Mouse (Mus musculus): ENCODE results near the gene Fam149a.

The Fam149a gene

GRCm38 (mm10) chr8:45381963-45382347 is at the start of gene Fam149a:
Gene Fam149a (minus strand): TSS chr8:45382291.
- ChIA-PET POLR2A (no interaction called here), CTCF (interaction anchor here in 3 of 4 experiments (0.6 to 2.4 kb wide), 3 partner anchors 37 to 552 kb away, joined by 3 to 7 read pairs (median 3); partner anchors contain the start of gene Ccdc110 (in 1 of the 3))

GRCm38 (mm10) chr8:45420151-45420550 is 38.1 kb upstream of the Fam149a start:
- ChIA-PET POLR2A (interaction anchor here in 1 of 4 experiments (0.6 kb wide), 1 partner anchor 13 kb away, joined by 6 read pairs; no protein-coding TSS in a partner anchor), CTCF (no interaction called here)

DNA sequence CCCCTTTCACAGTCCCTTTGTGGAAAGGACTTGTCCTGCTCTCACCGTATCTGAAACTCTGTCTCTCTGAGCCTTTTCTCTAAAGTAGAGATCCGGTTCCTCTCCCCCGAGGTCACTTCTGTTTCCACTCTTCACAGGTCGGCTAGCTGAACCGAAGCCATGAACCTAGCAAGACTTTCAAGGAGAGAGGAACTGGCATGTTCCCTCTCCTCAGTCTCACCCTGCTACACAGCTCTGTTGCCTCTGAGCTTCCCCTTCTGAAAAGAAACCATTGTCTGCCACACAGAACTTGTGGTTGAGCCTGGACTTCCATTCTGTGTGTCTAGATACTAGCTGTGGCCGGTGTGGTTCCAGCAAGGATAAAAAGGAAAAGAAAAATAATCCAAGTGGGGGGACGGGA is 32.9 kb upstream of the Fam149a start:
- POLR2A ChIA-PET = no interaction called here

GRCm38 (mm10) chr8:45410882-45411281 is 28.8 kb upstream of the Fam149a start, which contains the start of gene Tlr3:
Gene Tlr3 (minus strand): TSS chr8:45411080.
- ChIA-PET CTCF (no interaction called here), POLR2A (no interaction called here)

More for the DNA sequence above, 32.9 kb upstream of the Fam149a start:
- CTCF ChIA-PET = no interaction called here

GRCm38 (mm10) chr8:45410146-45410880 is 28.2 kb upstream of the Fam149a start:
- POLR2A ChIA-PET = no interaction called here
- CTCF ChIA-PET = interaction anchor here in 1 of 4 experiments (0.6 kb wide), 1 partner anchor 329 kb away, joined by 3 read pairs; no protein-coding TSS in a partner anchor

DNA sequence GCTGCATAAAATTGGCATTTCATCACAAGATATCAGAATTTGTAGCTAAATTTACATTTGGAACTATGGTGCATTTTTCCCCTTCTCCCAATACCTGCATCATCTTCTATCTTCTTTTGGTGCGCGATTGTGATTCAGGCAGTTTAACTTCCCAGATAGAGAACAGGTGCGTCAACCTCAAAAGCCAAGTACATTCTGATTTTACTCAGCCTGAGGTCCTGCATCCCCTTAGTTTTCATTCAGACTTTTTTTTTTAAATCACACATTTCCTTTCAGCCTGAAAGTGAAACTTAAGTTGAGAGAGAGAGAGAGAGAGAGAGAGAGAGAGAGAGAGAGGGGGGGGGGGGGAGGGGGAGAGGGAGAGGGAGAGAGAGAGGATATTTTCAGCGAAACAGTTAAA is 27.6 kb upstream of the Fam149a start:
- CTCF ChIA-PET = no interaction called here
- POLR2A ChIA-PET = no interaction called here

DNA sequence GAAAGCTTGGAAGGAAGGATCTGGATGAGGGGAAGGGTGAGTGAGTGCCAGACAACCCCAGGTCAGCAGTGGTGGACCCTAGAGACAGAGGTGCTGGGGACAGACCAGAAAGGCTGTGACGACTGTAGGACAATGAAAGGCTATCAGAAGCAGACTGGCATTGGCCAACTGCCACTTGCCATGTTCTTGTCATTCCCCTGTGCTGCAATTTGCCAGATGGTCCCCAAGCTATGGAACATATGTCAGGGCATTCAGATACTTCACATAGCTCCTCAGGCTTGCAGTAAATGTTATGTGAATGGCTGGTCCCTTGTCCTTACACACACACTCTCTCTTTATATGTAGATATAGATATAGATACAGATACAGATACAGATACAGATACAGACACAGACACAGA is 1.2 kb upstream of the Fam149a start:
- CTCF ChIA-PET = interaction anchor here in 2 of 4 experiments (0.6 to 2.4 kb wide), 2 partner anchors 29 to 38 kb away, joined by 3 to 7 read pairs; no protein-coding TSS in a partner anchor
- POLR2A ChIA-PET = no interaction called here

DNA sequence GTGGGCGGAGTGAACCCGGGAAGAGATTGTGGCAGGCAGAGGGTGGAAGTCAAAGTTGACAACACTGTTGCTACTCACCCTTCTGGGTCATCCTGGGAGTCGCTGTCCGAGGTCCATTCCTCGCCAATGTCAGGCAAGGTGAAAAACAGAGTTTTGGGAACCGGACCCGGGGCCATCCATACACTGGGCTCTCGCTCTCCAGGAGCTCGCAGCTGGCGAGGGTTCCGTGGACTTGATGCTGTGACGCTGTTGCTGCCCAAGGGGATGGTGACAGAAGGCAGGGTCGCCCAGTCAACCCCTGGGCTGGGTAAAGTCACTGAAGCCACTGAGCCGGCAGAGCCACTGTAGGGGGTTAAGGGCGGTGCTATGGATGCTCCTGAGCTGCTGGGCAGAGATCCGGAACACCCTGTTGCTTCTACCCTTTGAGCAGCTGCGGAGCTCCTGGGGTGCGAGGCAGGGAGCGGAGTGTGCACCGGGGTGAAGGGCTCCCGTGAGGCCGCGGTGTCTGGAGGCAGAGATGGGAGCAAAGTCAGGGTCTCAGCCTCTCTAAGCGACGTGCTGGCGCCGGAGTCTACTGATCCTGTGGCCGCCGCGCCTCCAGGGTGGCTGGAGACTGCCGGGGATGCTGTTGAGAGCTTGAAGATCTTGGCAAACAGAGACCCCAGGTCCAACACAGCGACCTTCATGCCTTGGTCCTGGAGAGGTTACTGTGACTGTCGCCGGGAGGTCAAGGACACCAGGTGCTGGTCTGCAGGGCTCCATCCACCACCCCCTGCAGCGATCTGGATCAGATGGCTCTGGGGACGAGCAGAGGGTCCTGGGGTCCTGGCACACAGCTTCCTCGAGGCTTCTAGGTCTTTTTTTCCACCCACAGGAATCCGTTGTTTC is 772 bp downstream of the Fam149a start:
- CTCF ChIA-PET = interaction anchor here in 2 of 4 experiments (1.1 to 2.4 kb wide), 2 partner anchors 36 to 553 kb away, joined by 3 to 7 read pairs; partner anchors contain the start of gene Ccdc110 (in 1 of the 2)
- POLR2A ChIA-PET = no interaction called here

- ChIA-PET CTCF (interaction anchor here in 1 of 4 experiments (2.4 kb wide), 1 partner anchor 36 kb away, joined by 7 read pairs; no protein-coding TSS in a partner anchor), POLR2A (no interaction called here)
Measured at GRCm38 (mm10) chr8:45380598-45380997, 1.5 kb downstream of the Fam149a start.

DNA sequence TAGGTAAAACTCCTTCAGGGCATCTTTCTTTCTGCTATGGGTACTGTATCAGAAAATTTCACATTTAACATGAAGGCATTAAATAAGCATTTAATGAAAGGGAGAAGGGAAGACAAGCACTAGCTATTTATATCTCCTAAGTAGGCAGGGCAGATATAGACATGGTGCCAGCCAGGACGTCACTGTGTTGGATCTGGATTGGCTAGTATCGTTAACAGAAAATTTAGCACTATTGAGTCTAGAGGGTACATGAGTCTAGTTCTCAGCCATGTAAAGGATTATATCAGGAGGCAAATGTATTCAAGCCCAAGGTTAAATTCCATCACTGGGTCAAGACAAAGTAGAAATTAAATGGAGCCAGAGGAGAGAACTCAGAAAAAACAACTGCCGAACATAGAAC is 8.0 kb downstream of the Fam149a start:
- POLR2A ChIA-PET = no interaction called here
- CTCF ChIA-PET = interaction anchor here in 1 of 4 experiments (1.1 kb wide), 1 partner anchor 29 kb away, joined by 5 read pairs; no protein-coding TSS in a partner anchor

DNA sequence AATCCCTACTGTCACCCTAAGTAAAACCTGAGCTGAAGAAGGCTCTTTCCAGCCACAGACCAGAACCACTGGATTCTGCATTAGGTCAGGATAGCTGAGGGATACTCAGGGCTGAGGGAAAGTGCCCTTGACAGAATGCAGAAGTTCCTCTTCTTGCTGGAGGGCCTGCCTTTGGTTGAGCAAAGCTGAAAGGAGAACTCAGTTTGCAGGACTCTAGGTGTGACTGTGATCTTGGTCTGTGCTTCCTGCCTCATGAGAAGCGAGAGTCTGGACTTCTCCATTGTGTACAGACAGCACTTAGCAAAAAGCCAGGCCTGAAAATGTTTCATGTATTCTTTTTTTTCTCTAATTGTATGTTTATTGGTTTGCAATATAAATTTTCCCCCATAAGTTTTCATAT is 14.9 kb downstream of the Fam149a start:
- POLR2A ChIA-PET = interaction anchor here in 1 of 4 experiments (0.7 kb wide), 1 partner anchor 22 kb away, joined by 3 read pairs; no protein-coding TSS in a partner anchor
- CTCF ChIA-PET = interaction anchor here in 3 of 4 experiments (0.6 to 1.2 kb wide), 3 partner anchors 10 to 22 kb away, joined by 3 to 6 read pairs (median 3); no protein-coding TSS in a partner anchor

DNA sequence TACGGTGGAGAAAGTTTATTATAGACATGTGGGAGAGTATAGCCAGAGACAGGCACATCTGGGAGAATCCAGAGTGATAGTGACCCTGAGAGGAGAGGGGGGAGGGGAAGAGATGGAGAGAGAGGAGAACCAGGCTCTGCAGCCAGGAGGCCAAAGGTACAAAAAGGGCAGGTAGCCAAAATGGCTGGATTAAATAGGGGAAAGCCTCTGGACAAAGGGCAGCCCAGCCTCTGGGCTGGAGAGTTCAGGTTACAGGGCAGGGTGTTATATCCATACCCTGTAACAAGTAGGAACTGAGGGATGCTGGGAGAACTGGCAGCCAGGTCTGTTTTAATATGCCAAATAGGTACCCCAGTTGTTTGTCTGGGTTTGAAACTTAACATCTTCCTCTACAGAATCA is 18.9 kb downstream of the Fam149a start:
- POLR2A ChIA-PET = no interaction called here
- CTCF ChIA-PET = interaction anchor here in 2 of 4 experiments (1.1 kb wide), 2 partner anchors 18 to 19 kb away, joined by 3 to 5 read pairs; no protein-coding TSS in a partner anchor

DNA sequence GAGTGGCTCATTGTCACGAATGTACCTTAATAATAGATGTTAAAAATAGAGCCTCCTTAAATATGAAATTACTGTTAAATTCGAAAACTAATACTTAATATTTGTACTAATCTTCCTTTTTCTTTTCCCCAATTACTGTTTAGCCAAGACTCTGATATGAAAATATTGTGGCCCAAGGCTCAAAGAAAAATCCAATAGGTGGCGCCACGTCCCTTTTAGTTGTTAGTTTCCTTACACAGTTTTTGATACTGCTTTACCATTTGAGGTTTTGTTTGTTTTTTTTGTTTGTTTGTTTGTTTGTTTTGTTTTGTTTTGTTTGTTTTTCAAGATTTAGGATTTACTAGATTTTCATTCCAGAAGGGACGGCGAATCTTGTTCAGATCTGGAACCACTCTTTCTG is 19.8 kb downstream of the Fam149a start:
- CTCF ChIA-PET = interaction anchor here in 1 of 4 experiments (1.1 kb wide), 1 partner anchor 18 kb away, joined by 5 read pairs; no protein-coding TSS in a partner anchor
- POLR2A ChIA-PET = no interaction called here

- ChIA-PET CTCF (interaction anchor here in 1 of 4 experiments (3.2 kb wide), 1 partner anchor 14 kb away, joined by 13 read pairs; no protein-coding TSS in a partner anchor), POLR2A (no interaction called here)
Measured at GRCm38 (mm10) chr8:45359091-45359605, 22.9 kb downstream of the Fam149a start.

- CTCF ChIA-PET = interaction anchor here in 3 of 4 experiments (1.0 to 3.2 kb wide), 2 partner anchors 13 kb away, joined by 4 to 13 read pairs (median 7); no protein-coding TSS in a partner anchor
- POLR2A ChIA-PET = no interaction called here
Measured at GRCm38 (mm10) chr8:45358132-45358918, 23.8 kb downstream of the Fam149a start.

- CTCF ChIA-PET = interaction anchor here in 1 of 4 experiments (1.0 kb wide), 1 partner anchor 11 kb away, joined by 3 read pairs; no protein-coding TSS in a partner anchor
- POLR2A ChIA-PET = interaction anchor here in 1 of 4 experiments (0.5 kb wide), 1 partner anchor 52 kb away, joined by 3 read pairs; no protein-coding TSS in a partner anchor
Measured at GRCm38 (mm10) chr8:45355809-45356208, 26.3 kb downstream of the Fam149a start.

GRCm38 (mm10) chr8:45345031-45345430 is 37.1 kb downstream of the Fam149a start:
- ChIA-PET POLR2A (interaction anchor here in 1 of 4 experiments (0.7 kb wide), 1 partner anchor 22 kb away, joined by 3 read pairs; no protein-coding TSS in a partner anchor), CTCF (interaction anchor here (0.5 to 2.0 kb wide), 42 partner anchors 9 to 787 kb away, joined by 3 to 15 read pairs (median 4); partner anchors contain the start of genes Cyp4v3 (in 4 of the 4), Ccdc110 (in 2 of the 4) and Fam149a (in 1 of the 4))

DNA sequence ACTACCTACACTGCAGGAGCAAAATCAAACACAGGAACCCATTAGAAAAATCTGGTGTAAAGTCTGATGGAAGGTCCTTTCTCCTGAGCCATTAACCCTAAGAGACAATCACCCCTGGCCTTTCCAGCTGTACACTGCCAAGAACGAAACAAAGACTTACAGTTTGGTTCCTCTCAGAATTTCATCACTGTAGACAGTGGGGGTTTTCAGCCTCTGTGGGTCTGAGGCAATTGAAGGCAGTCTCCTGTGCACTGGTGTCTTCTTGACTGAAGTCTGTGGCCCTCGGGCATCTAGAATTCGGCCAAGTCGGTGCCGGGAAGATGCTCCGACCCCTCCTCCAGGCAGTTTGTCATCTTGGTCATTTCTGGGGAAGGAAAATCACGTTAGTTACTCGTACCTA is 37.8 kb downstream of the Fam149a start:
- ChIA-PET CTCF (interaction anchor here (0.6 to 2.0 kb wide), 33 partner anchors 8 to 665 kb away, joined by 3 to 15 read pairs (median 4); partner anchors contain the start of genes Cyp4v3 (in 4 of the 4), Ccdc110 (in 2 of the 4) and Fam149a (in 1 of the 4)), POLR2A (no interaction called here)
